Mouse (Mus musculus) right cerebral cortex, postnatal 25 days (tissue): ENCODE data around the gene Pbld1.

Experiments
- DNase-seq: peaks from one replicate; pipeline ENCODE4 v3.0.0; 2022

The Pbld1 gene

GRCm38 (mm10) chr10:63099521-63099920, 39.6 kb downstream of the Pbld1 start, which contains the start of gene Atoh7:
Atoh7 (plus strand) TSS chr10:63099651.
- DNase-seq, result peak; percentile 40

DNA sequence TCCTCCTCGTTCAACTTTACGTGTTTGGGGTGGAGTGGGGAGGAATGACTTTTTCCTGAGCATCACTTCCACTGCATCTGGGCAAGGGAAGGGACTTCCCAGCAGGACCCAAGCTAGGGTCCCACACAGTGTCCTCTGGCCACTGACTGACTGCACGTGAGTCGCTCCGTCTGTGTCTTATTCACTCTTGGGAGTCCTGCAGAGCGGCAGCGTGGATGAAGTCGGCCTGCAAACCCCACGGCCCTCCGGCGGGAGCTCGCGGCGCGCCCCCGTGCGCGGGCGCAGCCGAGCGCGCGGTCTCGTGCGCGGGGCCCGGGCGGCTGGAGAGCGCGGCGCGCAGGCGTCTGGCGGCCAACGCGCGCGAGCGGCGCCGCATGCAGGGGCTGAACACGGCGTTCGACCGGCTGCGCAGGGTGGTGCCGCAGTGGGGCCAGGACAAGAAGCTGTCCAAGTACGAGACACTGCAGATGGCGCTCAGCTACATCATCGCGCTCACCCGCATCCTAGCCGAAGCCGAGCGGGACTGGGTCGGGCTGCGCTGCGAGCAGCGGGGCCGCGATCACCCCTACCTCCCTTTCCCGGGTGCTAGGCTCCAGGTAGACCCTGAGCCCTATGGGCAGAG, 40.1 kb downstream of the Pbld1 start:
- DNase-seq, result peak; percentile 78

DNA sequence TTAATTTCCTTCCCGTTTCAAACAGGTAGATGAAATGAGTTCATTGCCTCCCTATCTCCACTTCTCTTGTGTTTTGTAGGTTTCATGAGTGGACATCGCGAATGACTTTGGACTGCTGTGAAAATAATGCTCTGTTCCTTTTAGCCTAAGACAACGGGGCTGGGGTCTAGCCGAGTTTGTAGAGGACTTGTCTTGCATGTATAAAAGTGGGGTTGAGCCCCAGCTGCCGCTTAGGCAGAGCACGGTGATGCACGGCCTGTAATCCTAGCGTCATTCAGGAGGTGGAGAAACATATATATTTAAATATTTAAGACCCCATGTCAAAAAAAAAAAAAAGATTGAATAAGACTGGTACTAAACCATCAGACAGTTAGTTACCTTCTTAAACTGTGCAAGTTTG, 40.7 kb downstream of the Pbld1 start:
- no peak for DNase-seq

DNA sequence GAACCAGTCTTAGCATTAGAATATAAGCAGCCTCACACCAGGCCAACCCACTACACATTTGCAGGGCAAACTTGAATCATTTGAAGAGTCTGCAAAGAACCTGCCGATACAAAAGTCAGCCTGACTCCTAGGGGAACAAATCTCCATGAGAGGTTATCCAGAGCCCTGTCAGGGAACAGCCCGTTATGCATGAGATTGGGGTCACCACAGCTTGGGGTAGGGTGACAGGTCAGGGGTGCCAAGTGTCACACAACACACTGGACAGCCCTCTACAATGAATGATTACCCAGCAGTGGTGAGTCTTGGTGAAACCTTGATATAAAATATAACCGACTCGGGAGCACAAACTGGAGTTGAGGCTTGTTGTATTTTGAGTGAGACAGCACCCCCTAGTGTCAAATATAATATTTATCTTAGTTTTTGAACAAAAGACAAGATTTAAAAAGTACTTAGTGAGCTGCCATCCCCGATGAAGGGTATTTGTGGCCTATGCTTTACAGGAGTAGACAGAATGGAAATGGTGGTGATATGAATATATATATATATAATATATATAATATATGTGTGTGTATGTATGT, 53.2 kb downstream of the Pbld1 start:
- no peak for DNase-seq

GRCm38 (mm10) chr10:63113716-63114360, 53.9 kb downstream of the Pbld1 start:
- DNase-seq, result no peak

DNA sequence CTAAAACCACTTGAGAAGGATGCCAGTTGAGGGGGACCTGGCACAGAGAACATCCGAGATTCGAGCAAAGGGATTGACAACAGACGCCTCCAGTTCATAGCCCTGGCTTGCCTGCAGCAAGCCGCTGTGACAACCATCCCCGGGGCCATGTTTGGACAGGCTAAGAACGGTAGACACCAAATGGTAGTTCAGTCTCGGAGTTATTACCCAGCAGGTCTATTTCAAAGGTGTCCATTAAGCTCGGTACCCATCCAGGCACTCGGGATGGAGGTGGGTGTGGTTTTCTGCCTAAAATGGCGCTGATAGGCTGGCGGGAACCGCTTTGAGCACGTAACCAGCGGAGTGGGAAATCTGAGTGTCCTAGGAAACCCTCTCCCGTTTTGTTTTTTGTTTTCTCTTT, 55.9 kb downstream of the Pbld1 start:
- no peak for DNase-seq

DNA sequence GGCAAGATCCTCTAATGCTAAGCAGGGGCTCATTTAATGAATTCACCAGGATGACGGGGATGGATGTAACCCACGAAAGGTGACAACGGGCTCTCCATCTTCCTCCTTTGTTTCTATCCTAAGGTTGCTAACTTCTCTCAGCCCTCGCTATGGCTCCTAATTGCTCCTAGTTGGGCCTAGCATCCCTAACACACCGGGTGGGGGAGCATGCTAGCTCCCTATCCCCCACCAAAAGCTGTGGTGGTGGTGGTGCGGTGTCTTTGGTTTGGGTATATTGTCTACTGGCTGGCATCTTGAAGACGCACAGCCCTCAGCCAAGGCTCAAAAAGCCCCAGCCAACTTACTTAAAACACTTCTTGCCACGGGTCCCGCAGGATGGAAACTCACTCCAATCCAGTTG, 56.4 kb downstream of the Pbld1 start:
- no peak for DNase-seq

GRCm38 (mm10) chr10:63117583-63117982, 57.6 kb downstream of the Pbld1 start:
- DNase-seq, result no peak

DNA sequence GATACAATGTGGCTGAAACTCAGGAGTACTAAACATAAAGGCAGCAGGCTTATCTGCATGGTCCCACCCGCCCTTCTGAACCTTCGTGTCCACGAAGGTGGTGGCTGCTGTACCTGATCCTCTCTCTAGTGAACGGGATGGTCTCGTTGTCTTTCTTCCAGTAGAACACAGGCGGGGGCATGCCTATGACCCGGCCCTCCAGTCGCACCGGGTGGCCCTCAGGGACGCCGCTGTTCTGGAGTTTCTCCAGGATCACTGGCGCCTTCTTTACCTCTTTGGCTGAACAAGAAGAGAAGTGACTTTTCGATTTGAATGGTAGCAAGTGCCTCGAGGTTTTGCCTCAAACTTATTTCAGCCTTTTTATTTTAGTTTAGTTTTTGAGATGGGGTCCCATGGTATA, 60.0 kb downstream of the Pbld1 start:
- no peak for DNase-seq

GRCm38 (mm10) chr10:63121961-63122360, 62.0 kb downstream of the Pbld1 start:
- no peak for DNase-seq

DNA sequence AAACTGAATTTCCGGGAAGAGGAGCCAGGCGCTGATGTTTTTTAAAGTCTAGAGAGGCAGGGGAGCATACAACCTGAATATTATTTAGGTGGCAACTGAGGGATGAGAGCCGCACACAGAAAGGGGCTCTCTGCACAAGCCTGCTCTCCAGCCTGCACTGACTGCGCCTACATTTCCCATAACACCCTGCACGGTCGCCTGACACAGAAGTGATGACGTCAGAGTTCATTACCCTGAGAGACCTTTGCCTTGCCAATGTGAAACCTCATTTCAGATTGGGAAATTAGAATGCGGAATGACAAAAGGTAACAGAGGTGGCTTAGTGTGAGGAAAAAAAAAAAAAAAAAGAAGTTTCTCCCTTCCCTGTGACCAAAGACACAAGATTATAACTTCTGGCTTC, 62.6 kb downstream of the Pbld1 start:
- DNase-seq, result no peak

DNA sequence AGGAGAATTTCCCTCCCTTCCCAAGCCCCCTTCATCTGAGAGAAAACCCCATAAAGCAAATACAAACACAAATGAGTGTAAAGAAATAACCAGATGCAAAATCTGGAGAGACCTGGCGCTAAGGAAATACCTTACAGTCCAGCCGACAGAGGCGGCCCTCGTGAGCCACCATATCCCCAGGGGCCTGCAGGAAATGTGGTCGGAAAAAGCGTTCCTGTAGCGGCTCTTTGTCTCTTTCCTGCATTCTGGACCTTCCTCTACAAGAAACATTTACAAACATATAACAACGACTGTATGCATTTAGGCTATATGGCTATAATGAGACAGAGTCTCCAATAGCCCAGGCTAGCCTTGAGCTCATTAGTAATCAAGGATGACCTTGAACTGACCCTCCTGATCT, 63.2 kb downstream of the Pbld1 start:
- no peak for DNase-seq

DNA sequence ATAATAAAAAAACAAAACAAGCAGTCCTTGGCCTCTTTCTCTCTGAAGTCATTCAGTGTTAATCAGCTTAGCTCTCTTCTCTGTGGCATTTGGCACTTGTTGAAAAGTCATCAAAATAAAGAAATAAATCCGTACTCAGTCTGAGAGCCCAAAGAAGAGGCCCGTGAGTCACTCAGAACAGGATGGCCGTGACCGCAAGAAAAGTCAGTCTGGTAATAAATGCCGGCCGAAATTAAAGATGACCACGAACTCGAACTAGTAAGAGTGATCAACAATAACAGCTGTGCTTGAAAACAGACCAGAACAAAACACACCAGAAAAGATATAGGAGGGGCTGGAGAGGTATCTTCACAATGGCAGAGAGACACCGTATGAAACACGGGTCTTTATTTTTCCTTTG, 64.1 kb downstream of the Pbld1 start:
- no peak for DNase-seq

- DNase-seq, result no peak
Measured at GRCm38 (mm10) chr10:63125343-63125742, 65.4 kb downstream of the Pbld1 start.

DNA sequence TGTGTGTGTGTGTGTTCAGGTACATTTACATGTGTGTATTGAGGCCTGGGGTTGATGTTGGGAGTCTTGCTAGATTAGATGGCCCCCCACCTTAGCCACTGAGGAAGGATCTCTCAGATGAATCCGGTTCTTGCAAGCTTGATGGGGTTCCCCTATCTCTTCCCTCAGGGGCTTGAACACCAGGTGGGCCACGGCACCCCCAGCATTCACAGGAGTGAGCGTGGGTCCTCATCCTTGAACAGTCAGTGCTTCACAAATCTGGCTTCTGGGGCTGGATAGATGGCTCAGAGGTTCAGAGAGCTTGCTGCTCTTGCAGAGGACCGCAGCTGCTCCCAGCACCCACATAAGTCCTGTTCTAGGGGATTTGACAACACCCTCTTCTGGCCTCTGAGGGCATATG, 66.2 kb downstream of the Pbld1 start:
- no peak for DNase-seq

- no peak for DNase-seq
Measured at GRCm38 (mm10) chr10:63127156-63127555, 67.2 kb downstream of the Pbld1 start.
